Mouse (Mus musculus) embryonic facial prominence, embryonic 11.5 days (tissue): ENCODE measurements around the gene Itfg2. TPM values are rescaled to one million over a fixed set of nuclear protein-coding genes. Genes with fewer than 3 reads are reported as not detected.

Experiments used
- ATAC-seq: fragments of 200-750 bp; cut with Nextera tagmentation; replicated peaks from 2 replicates; pipeline ENCODE4 v1.8.0; 2017; ENCODE audit warnings: low read depth; ENCODE audit not compliant: insufficient number of reproducible peaks, low FRiP score, low TSS enrichment
- DNase-seq: peaks from one replicate; pipeline ENCODE4 v3.0.0-alpha.2; 2015; ENCODE audit warnings: low spot score
- H3K27ac ChIP-seq: fragments of 300-500 bp; sonication (generic); replicated peaks from 2 replicates; pipeline ENCODE4 v1.5.1; 2014; ENCODE audit warnings: mild to moderate bottlenecking, low read depth, low read length, control low read depth
- H3K27me3 ChIP-seq: fragments of 300-500 bp; sonication (generic); 2 replicates; pipeline ENCODE4 v1.6.1; 2014; ENCODE audit warnings: mild to moderate bottlenecking, low read length, moderate library complexity, mixed read lengths; ENCODE audit not compliant: control insufficient read depth, insufficient read depth
- H3K36me3 ChIP-seq: fragments of 300-500 bp; sonication (generic); replicated peaks from 2 replicates; pipeline ENCODE4 v1.6.1; 2014; ENCODE audit warnings: low read depth, mild to moderate bottlenecking, low read length, moderate library complexity, mixed read lengths; ENCODE audit not compliant: control insufficient read depth, insufficient read depth
- H3K4me1 ChIP-seq: fragments of 300-500 bp; sonication (generic); 2 replicates; pipeline ENCODE4 v1.6.1; 2014; ENCODE audit warnings: low read length, mixed read lengths; ENCODE audit not compliant: control insufficient read depth, insufficient read depth
- H3K4me2 ChIP-seq: fragments of 300-500 bp; sonication (generic); 2 replicates; pipeline ENCODE4 v1.6.1; 2014; ENCODE audit warnings: low read depth, mild to moderate bottlenecking, control low read depth, low read length, moderate library complexity
- H3K4me3 ChIP-seq: fragments of 300-500 bp; sonication (generic); 2 replicates; pipeline ENCODE4 v1.5.1; 2014; ENCODE audit warnings: low read depth, low read length, control low read depth
- H3K9ac ChIP-seq: fragments of 300-500 bp; sonication (generic); replicated peaks from 2 replicates; pipeline ENCODE4 v1.6.1; 2014; ENCODE audit warnings: mild to moderate bottlenecking, control low read depth, low read length
- H3K9me3 ChIP-seq: fragments of 300-500 bp; sonication (generic); replicated peaks from 2 replicates; pipeline ENCODE4 v1.6.1; 2016; ENCODE audit warnings: mild to moderate bottlenecking, low read length, inconsistent platforms, mixed read lengths; ENCODE audit not compliant: control insufficient read depth
- WGBS: fragments of 180-500 bp; shearing (Covaris S2); extraction: QIAGEN DNeasy Blood & Tissue Kit; methylation state at CpG from one replicate; pipeline ENCODE4 v1.1.7; 2014; 5-methylcytosine and 5-hydroxymethylcytosine counted together
- polyA plus RNA-seq: library from polyadenylated mRNA; unstranded; fragments of >200 nt; fragmentation: Nextera tagmentation; extraction: Ambion mirVana; gene quantifications from 2 replicates; pipeline ENCODE4 v1.2.1, GENCODE M21; 2014

The Itfg2 gene
- polyA plus RNA-seq: 26.9 and 28.1 TPM in 2 replicates

DNA sequence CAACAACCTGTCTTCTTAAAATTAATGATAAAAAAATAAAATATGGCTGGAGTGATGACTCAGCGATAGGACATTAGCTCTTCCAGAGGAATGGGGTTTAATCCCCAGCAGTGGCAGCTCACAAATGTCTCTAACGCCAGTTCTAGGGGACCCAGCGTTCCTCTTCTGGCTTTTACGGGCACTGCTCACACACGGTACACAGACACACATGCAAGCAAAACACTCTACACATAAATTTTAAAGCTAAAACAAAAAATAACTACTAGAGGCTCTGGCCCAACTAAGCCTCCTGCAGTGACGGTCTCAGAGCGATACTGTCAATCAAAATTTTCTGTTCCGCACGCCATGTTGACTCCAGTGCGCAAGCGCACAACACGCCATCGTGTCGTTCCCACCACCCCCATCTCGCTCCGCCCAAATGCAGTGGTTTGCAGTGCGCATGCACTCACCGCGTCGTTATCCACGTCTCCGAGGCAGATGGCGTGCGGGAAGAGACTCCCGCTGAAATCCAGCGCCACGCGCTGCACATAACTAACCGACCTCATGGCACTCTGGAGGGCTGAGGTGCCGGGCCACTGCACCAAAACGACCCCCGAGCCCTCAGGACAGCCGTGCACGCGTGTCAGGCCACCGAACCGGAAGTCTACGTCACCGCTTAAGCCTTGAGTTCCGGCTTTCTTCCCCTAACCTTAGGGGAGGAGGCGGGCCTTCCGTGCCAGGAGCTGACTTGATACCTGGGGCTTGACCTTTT is at the start of gene Itfg2:
Gene Itfg2, minus strand, starts transcription at position 663 of the 751 bp plus-strand sequence.
- Histone ChIP-seq H3K27me3 (no peaks in the 10 kb centered on the region), H3K4me1 (no peaks in the 10 kb centered on the region), H3K4me2 (peak within 1 kb of the TSS; percentile 46), H3K9ac (peak within 1 kb of the TSS; percentile 81), H3K9me3 (no peaks in the 10 kb centered on the region), H3K27ac (peak within 1 kb of the TSS; percentile 87), H3K36me3 (no peaks in the 10 kb centered on the region; the same call in 1 of the 2 replicates), H3K4me3 (peak within 1 kb of the TSS; percentile 54)
- under 1% methylated on average over 42 of the region's 42 CpGs for WGBS
- ATAC-seq: peak; percentile 91
- peak; percentile 97 for DNase-seq

DNA sequence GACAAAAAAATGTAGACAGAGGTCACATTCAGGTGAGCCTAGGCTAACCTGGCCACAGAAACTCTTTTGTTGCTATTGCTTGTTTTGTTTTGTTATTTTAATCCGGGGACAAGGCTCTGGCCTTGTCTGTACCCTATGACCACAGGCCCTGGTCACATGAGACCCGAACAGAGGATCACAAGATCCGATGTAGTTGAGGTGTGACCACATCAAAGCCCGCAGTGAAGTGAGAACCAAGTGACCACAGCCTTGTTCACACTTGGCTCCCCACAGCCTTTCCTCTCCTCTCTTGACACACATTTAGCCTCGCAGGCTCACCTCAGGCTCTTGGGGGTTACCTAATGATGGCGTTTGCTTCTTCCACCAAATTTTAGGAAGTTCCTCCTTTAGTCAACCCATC is 49.4 kb upstream of the Itfg2 start:
- WGBS: 85% methylated on average over 6 of the region's 6 CpGs
- Histone ChIP-seq H3K27me3 (no peaks in the 10 kb centered on the region), H3K4me3 (no peak overlapping the region), H3K9ac (no peak overlapping the region), H3K4me1 (no peaks in the 10 kb centered on the region), H3K9me3 (no peaks in the 10 kb centered on the region), H3K27ac (no peak overlapping the region), H3K36me3 (no peaks in the 10 kb centered on the region), H3K4me2 (no peak overlapping the region)
- DNase-seq (no peak), ATAC-seq (no peak)

DNA sequence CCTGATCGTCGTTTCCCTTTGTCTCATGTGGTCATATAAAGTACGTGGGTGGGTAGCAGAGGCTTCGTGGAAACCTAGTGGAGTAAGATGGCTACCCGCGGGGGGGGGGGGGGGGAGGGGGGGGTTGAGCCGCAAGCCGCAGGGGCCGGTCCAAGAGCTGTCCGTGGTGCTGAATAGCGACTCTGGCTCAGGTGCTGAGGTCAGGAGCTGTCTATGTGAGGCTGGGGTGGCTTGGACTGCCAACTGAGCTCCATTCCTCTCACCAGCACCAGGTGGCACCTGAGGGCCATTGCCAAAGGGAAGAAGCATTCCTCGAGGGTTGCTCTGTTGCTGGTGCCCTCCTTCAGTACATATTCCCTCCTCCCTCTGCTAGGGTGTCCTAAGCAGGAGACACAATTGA is 44.7 kb upstream of the Itfg2 start:
- no peaks in the 10 kb centered on the region for H3K36me3 ChIP-seq
- no peak overlapping the region for H3K9ac ChIP-seq
- H3K27ac ChIP-seq: no peak overlapping the region
- WGBS: 7% methylated on average over 10 of the region's 12 CpGs
- H3K4me2 ChIP-seq: no peak overlapping the region
- H3K4me3 ChIP-seq: no peak overlapping the region
- DNase-seq: peak; percentile 72
- no peaks in the 10 kb centered on the region for H3K27me3 ChIP-seq
- no peak for ATAC-seq
- no peaks in the 10 kb centered on the region for H3K4me1 ChIP-seq
- H3K9me3 ChIP-seq: no peaks in the 10 kb centered on the region

DNA sequence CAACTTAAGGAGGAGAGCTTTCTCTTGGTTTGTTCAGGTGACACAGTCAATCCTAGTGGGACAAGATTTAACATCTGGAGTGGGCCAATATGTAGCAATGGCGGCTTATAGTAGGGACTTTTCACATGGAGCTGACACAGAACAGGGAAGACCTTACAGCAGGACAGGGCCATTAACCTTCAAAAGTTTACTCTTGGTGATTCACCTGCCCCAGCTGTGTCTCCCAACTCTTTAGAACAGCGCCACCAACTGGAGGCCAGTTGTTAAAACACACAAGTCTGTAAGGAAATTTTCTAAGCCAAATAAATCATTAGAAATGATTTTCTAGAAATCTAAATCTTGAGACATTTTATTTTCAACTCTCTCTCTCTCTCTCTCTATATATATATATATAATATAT is 42.6 kb upstream of the Itfg2 start:
- WGBS: 47% methylated on average over 2 of the region's 2 CpGs
- no peaks in the 10 kb centered on the region for H3K9me3 ChIP-seq

DNA sequence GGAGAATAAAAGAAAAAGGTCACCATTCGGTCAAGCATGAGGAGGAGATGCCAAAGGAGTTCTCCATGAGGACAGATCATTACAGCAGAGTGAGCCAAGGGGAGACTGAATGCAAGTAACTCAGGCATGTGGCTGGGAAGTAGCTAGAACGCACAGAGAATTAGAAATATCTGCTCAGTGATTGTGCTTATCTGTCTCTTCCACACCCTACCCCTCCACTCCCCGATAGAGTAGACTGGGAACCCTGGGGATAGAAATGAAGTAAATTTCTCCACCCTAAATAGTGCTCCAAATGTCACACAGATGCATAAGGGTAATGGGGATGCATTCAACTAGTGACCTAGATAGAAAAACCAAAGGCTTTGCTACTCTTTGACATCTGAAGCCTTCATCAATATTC is 41.8 kb upstream of the Itfg2 start:
- H3K27me3 ChIP-seq: no peaks in the 10 kb centered on the region
- no peak for DNase-seq
- no peaks in the 10 kb centered on the region for H3K9me3 ChIP-seq
- no peak overlapping the region for H3K9ac ChIP-seq
- H3K4me2 ChIP-seq: no peak overlapping the region
- ATAC-seq: no peak
- H3K27ac ChIP-seq: no peak overlapping the region
- 74% methylated on average over 3 of the region's 3 CpGs for WGBS
- no peak overlapping the region for H3K4me3 ChIP-seq
- H3K36me3 ChIP-seq: no peaks in the 10 kb centered on the region
- H3K4me1 ChIP-seq: no peaks in the 10 kb centered on the region

More for the DNA sequence above, 42.6 kb upstream of the Itfg2 start:
- no peak overlapping the region for H3K4me2 ChIP-seq
- H3K36me3 ChIP-seq: no peaks in the 10 kb centered on the region
- ATAC-seq (no peak), DNase-seq (no peak)
- no peak overlapping the region for H3K27ac ChIP-seq
- no peaks in the 10 kb centered on the region for H3K4me1 ChIP-seq
- H3K4me3 ChIP-seq: no peak overlapping the region
- no peaks in the 10 kb centered on the region for H3K27me3 ChIP-seq
- no peak overlapping the region for H3K9ac ChIP-seq

DNA sequence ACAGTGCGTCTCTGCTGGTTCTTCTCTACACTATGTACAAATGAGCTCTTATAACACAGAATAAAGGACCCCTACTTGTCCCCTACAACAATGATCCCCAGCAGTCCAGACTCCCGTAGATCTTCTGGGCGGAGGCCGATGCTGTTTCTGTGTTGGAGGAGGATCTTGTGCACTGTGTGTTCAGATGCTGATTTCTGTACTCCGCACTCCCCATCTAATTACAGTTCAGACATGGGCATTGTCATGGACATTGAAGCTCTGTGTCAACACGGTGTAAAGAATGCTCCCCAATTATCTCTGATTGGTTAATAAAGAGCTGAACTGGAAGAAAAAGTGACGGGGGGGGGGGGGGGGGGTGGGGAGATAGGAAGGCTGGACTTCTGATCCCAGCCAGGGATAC is 41.3 kb upstream of the Itfg2 start:
- Histone ChIP-seq H3K36me3 (no peaks in the 10 kb centered on the region), H3K4me1 (no peaks in the 10 kb centered on the region), H3K27ac (no peak overlapping the region), H3K9me3 (no peaks in the 10 kb centered on the region), H3K9ac (no peak overlapping the region), H3K4me3 (no peak overlapping the region), H3K27me3 (no peaks in the 10 kb centered on the region), H3K4me2 (no peak overlapping the region)
- DNase-seq (no peak), ATAC-seq (0 out of 2 replicates have a peak, but pooled peaks have one; percentile 29)
- 32% methylated on average over 6 of the region's 7 CpGs for WGBS

DNA sequence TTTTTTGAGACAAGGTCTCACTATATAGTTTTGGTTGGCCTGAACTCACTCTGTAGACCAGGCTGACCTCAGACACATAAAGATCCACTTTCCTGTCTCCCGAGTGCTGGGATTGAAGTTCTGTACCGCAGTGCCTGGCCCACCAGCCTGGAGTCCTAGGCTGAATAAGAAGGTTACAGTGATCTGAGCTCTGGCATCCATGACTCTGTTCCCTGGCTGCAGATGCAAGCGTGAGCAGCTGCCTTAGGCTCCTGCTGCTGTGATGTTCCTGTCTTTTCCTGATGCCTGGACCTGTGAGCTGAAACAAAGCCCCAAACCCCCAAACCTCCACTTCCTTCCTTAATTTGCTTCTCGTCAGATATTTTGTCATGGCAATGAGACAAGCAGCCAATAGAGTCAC is 40.3 kb upstream of the Itfg2 start:
- DNase-seq (no peak), ATAC-seq (no peak)
- 69% methylated on average over 4 of the region's 4 CpGs for WGBS
- Histone ChIP-seq H3K36me3 (no peaks in the 10 kb centered on the region), H3K4me3 (no peak overlapping the region), H3K27ac (no peak overlapping the region), H3K4me1 (no peaks in the 10 kb centered on the region), H3K9ac (no peak overlapping the region), H3K27me3 (no peaks in the 10 kb centered on the region), H3K4me2 (no peak overlapping the region), H3K9me3 (no peaks in the 10 kb centered on the region)

DNA sequence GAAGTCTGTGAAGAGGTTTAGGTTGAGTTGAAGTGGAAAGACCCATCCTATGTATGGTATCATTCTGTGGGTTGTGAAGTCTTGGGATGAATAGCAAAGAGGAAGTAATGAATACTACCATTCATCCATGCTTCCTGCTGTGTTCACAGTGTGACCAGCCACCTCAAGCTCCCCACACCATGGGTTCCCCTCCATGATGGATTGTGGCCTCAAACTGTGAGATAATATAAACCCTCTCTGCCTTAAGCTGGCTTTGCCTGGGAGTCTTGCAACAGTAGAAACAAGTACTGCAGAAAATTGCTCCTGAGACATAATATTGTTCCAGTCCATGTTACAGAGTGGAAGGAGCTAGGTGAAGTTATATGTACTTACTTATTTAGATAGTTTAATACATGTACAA is 36.9 kb upstream of the Itfg2 start:
- no peaks in the 10 kb centered on the region for H3K27me3 ChIP-seq
- no peak overlapping the region for H3K4me2 ChIP-seq
- no peak overlapping the region for H3K4me3 ChIP-seq
- no peak overlapping the region for H3K27ac ChIP-seq
- H3K9ac ChIP-seq: no peak overlapping the region
- H3K36me3 ChIP-seq: no peaks in the 10 kb centered on the region
- no peaks in the 10 kb centered on the region for H3K9me3 ChIP-seq
- ATAC-seq: no peak
- no peaks in the 10 kb centered on the region for H3K4me1 ChIP-seq
- no peak for DNase-seq
